Mouse (Mus musculus): Measurements from ENCODE around the gene Stap2. TPM values are rescaled to one million over a fixed set of nuclear protein-coding genes. Genes with fewer than 3 reads are reported as not detected.

Stap2 gene
- polyA plus RNA-seq, 1 experiment from 2014 or later: 22.0 TPM

DNA sequence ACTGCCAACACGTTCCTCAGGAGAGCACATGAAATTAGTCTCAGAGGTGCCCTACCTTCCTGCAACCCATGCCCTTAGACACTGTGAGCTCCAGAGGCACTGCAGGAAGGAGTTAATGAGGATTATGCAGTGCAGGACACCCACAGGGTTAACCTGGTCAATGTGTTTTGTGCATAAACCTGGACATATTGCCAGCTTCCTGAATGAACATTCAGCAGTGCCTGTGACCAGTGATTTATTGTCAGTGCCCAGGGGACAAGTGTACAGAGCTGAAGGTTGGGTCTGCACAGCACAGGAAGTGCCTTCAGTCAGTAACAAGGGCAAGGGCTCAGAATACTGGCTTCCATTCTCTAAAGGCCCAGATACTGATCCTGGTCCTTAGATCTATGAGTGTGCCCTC, 21.5 kb upstream of the Stap2 start:
- Histone ChIP-seq H3K27me3 (ENCODE audit: insufficient read depth, low read length) (no peaks in the 10 kb centered on the region), H3K4me1 (replicated peaks; ENCODE audit: insufficient read depth, low read length) (peaks cover 5% of the 10 kb centered on the region; the same call in 1 of the 2 replicates), H3K4me3 (replicated peaks; ENCODE audit: low read depth, low read length) (no peak overlapping the region), H3K9ac (ENCODE audit: low read depth, low read length) (no peak overlapping the region), H3K36me3 (ENCODE audit: insufficient read depth, low read length) (0 out of 2 replicates have a peak, but pooled peaks cover 3% of the 10 kb centered on the region), H3K4me2 (ENCODE audit: low read length) (no peak overlapping the region), H3K27ac (no peak overlapping the region), H3K9me3 (replicated peaks; ENCODE audit: low read length) (no peaks in the 10 kb centered on the region)
- WGBS: 54% methylated on average over 1 of the region's 1 CpGs
- no peak for DNase-seq (ENCODE audit: low spot score)
- no peak for ATAC-seq (replicated peaks; ENCODE audit: low FRiP score, low read depth)
- TF ChIP-seq CTCF (IDR thresholded peaks at IDR 0.05; ENCODE audit: low read depth): no peak

DNA sequence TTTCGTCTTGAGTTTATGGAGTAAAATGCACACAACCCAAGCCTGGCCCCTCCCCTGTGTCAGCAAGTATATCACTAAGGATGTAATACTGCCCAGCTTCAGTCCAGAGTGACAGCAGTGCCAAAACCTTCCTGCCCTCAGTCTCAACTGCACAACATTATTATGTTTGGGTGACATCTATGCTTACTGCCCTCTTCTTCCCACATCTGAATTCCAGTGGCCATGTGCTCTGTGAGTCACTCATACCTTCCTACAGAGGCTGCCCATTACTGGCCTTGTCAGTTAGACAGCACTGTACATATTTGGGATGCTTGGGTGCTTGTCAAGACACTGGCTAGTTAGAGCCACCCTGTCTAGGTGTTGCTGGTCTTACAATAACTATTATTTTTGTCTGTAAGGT, 20.9 kb upstream of the Stap2 start:
- Histone ChIP-seq H3K27ac (no peak overlapping the region), H3K4me2 (ENCODE audit: low read length) (no peak overlapping the region), H3K27me3 (ENCODE audit: insufficient read depth, low read length) (no peaks in the 10 kb centered on the region), H3K4me3 (replicated peaks; ENCODE audit: low read depth, low read length) (no peak overlapping the region), H3K36me3 (ENCODE audit: insufficient read depth, low read length) (0 out of 2 replicates have a peak, but pooled peaks cover 3% of the 10 kb centered on the region), H3K9me3 (replicated peaks; ENCODE audit: low read length) (no peaks in the 10 kb centered on the region), H3K9ac (ENCODE audit: low read depth, low read length) (no peak overlapping the region), H3K4me1 (replicated peaks; ENCODE audit: insufficient read depth, low read length) (peaks cover 5% of the 10 kb centered on the region; the same call in 1 of the 2 replicates)
- ATAC-seq (replicated peaks; ENCODE audit: low FRiP score, low read depth) (no peak), DNase-seq (ENCODE audit: low spot score) (no peak)
- WGBS: 69% methylated on average over 1 of the region's 1 CpGs
- no peak for TF ChIP-seq CTCF (IDR thresholded peaks at IDR 0.05; ENCODE audit: low read depth)

DNA sequence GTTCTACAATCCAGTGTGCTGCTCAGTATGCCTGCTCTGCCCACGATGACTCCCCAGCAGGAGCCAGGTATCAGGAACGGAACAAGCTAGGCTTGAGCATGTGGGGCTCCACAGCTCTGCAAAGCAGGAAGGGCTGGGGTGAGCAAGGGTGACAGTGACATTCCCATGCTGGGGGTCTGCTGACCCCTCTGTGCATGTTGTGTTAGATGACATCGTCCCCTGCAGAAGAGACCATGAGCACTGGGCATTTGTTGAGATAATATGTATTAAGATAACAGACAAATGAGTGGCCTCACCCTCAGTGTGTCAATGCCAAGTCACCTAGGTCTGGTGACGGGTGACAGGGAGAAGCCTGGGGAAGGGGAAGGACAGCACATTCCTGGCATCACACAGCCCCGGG, 19.5 kb upstream of the Stap2 start:
- Histone ChIP-seq H3K4me3 (replicated peaks; ENCODE audit: low read depth, low read length) (no peak overlapping the region), H3K27me3 (ENCODE audit: insufficient read depth, low read length) (no peaks in the 10 kb centered on the region), H3K4me1 (replicated peaks; ENCODE audit: insufficient read depth, low read length) (peaks cover 5% of the 10 kb centered on the region; the same call in 1 of the 2 replicates), H3K36me3 (ENCODE audit: insufficient read depth, low read length) (0 out of 2 replicates have a peak, but pooled peaks cover 9% of the 10 kb centered on the region), H3K27ac (no peak overlapping the region), H3K9ac (ENCODE audit: low read depth, low read length) (no peak overlapping the region), H3K9me3 (replicated peaks; ENCODE audit: low read length) (no peaks in the 10 kb centered on the region), H3K4me2 (ENCODE audit: low read length) (no peak overlapping the region)
- WGBS: 78% methylated on average over 5 of the region's 5 CpGs
- no peak for TF ChIP-seq CTCF (IDR thresholded peaks at IDR 0.05; ENCODE audit: low read depth)
- DNase-seq (ENCODE audit: low spot score) (no peak), ATAC-seq (replicated peaks; ENCODE audit: low FRiP score, low read depth) (no peak)

- TF ChIP-seq CTCF (IDR thresholded peaks at IDR 0.05; ENCODE audit: low read depth): no peak
- Histone ChIP-seq H3K4me1 (replicated peaks; ENCODE audit: insufficient read depth, low read length) (peaks cover 5% of the 10 kb centered on the region; the same call in 1 of the 2 replicates), H3K4me2 (ENCODE audit: low read length) (no peak overlapping the region), H3K27ac (no peak overlapping the region), H3K36me3 (ENCODE audit: insufficient read depth, low read length) (0 out of 2 replicates have a peak, but pooled peaks cover 9% of the 10 kb centered on the region), H3K9me3 (replicated peaks; ENCODE audit: low read length) (no peaks in the 10 kb centered on the region), H3K27me3 (ENCODE audit: insufficient read depth, low read length) (no peaks in the 10 kb centered on the region), H3K4me3 (replicated peaks; ENCODE audit: low read depth, low read length) (no peak overlapping the region), H3K9ac (ENCODE audit: low read depth, low read length) (no peak overlapping the region)
- 64% methylated on average over 2 of the region's 2 CpGs for WGBS
- DNase-seq (ENCODE audit: low spot score): no peak
- ATAC-seq (replicated peaks; ENCODE audit: low FRiP score, low read depth): no peak
Observed at GRCm38 (mm10) chr17:56024476-56024875, 19.1 kb upstream of the Stap2 start.

- WGBS: 72% methylated on average over 5 of the region's 5 CpGs
- TF ChIP-seq CTCF (IDR thresholded peaks at IDR 0.05; ENCODE audit: low read depth): no peak
- ATAC-seq (replicated peaks; ENCODE audit: low FRiP score, low read depth): no peak
Observed at GRCm38 (mm10) chr17:56023386-56023785, 18.0 kb upstream of the Stap2 start.

DNA sequence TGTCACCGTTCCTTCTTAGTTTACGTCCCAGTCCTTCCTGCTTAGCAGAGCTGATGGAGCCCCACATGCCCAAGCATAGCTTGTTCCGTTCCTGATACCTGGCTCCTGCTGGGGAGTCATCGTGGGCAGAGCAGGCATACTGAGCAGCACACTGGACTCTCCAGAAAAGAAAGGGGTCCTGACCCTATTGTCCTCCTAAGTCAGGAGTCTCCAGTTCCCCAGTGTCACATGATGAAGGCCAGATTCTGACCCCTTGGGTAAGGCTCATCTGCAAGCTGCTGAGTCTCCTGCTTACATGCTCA, 17.6 kb upstream of the Stap2 start:
- peaks cover 5% of the 10 kb centered on the region; the same call in 1 of the 2 replicates for H3K4me1 ChIP-seq (replicated peaks; ENCODE audit: insufficient read depth, low read length)
- H3K4me2 ChIP-seq (ENCODE audit: low read length): no peak overlapping the region
- no peak for TF ChIP-seq CTCF (IDR thresholded peaks at IDR 0.05; ENCODE audit: low read depth)
- peaks cover 23% of the 10 kb centered on the region for H3K36me3 ChIP-seq (ENCODE audit: insufficient read depth, low read length)
- H3K27ac ChIP-seq: no peak overlapping the region
- H3K9ac ChIP-seq (ENCODE audit: low read depth, low read length): no peak overlapping the region
- no peaks in the 10 kb centered on the region for H3K9me3 ChIP-seq (replicated peaks; ENCODE audit: low read length)
- no peak overlapping the region for H3K4me3 ChIP-seq (replicated peaks; ENCODE audit: low read depth, low read length)
- no peaks in the 10 kb centered on the region for H3K27me3 ChIP-seq (ENCODE audit: insufficient read depth, low read length)
- no peak for DNase-seq (ENCODE audit: low spot score)
- 72% methylated on average over 4 of the region's 4 CpGs for WGBS
- ATAC-seq (replicated peaks; ENCODE audit: low FRiP score, low read depth): no peak

More at GRCm38 (mm10) chr17:56023386-56023785, 18.0 kb upstream of the Stap2 start:
- Histone ChIP-seq H3K27ac (peak overlapping the region; percentile 8; the same call in 1 of the 2 replicates), H3K4me2 (ENCODE audit: low read length) (no peak overlapping the region), H3K27me3 (ENCODE audit: insufficient read depth, low read length) (no peaks in the 10 kb centered on the region), H3K4me3 (replicated peaks; ENCODE audit: low read depth, low read length) (no peak overlapping the region), H3K36me3 (ENCODE audit: insufficient read depth, low read length) (peaks cover 19% of the 10 kb centered on the region), H3K9ac (ENCODE audit: low read depth, low read length) (no peak overlapping the region), H3K9me3 (replicated peaks; ENCODE audit: low read length) (no peaks in the 10 kb centered on the region), H3K4me1 (replicated peaks; ENCODE audit: insufficient read depth, low read length) (peaks cover 5% of the 10 kb centered on the region; the same call in 1 of the 2 replicates)
- no peak for DNase-seq (ENCODE audit: low spot score)

Measured in kidney, postnatal 0 days (tissue).